Mouse (Mus musculus): ENCODE results near the gene Vti1a.

DNA sequence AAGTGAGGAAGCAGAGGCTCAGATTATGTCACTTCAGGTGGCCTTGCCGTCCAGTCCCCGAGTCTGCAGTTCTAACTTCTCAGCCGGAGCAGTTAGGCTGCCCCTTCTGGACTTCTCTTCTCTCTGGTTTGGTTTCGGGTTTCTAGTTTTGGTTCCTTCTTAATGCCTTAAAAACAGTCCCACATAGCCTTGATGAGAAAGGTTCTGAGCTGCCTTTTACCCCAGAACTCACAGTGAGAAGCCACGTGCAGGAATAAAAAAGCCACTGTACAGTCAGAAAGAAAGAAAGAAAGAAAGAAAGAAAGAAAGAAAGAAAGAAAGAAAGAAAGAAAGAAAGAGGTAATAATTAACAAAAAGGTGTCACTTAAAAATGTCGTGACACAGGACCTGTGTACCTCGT lies 236.8 kb downstream of the Vti1a start:
- no peak for TF ChIP-seq CTCF (IDR thresholded peaks at IDR 0.05; ENCODE audit: low read depth, low read length)
- TF ChIP-seq POLR2A (IDR thresholded peaks at IDR 0.05; ENCODE audit: insufficient read depth, low read length), result no peak
